Mouse (Mus musculus): ENCODE measurements around the gene Olig1. TPM values are rescaled to one million over a fixed set of nuclear protein-coding genes. Genes with fewer than 3 reads are reported as not detected.
"Not testable (repeated sequence)": the region's sequence is repeated elsewhere in the genome, so short reads cannot be mapped to it uniquely, and the experiment has no call there.

The Olig1 gene
- polyA plus RNA-seq, 2 experiments from 2014 or later: not detected

DNA sequence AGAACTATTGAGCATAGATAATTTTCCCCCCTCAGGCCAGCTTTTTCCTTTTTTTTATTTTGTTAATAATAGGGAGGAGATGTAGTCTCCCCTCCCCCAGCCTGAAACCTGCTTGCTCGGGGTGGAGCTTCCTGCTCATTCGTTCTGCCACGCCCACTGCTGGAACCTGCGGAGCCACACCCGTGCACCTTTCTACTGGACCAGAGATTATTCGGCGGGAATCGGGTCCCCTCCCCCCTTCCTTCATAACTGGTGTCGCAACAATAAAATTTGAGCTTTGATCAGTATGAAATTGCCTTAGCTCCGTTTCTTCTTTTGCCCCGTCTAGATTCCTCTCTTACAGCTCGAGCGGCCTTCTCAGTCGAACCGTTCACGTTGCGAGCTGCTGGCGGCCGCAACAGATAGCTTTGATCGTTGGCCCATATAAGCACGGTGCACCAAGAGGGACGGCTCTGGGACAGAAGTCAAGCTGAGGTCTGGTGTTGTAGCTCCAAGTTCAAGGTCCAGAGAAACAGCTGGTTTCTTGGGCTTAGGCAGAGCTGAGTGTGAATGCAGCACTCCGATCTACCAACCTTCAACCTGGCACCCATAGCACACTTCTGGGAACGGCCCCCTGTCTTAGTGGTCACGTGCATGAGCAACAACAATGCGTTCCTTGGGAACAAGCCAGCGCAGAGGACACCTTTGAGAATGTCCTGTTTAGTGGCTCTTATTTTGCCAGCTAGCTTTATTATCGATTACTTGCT lies 14.0 kb upstream of the Olig1 start:
- ATAC-seq: not testable (repeated sequence)

DNA sequence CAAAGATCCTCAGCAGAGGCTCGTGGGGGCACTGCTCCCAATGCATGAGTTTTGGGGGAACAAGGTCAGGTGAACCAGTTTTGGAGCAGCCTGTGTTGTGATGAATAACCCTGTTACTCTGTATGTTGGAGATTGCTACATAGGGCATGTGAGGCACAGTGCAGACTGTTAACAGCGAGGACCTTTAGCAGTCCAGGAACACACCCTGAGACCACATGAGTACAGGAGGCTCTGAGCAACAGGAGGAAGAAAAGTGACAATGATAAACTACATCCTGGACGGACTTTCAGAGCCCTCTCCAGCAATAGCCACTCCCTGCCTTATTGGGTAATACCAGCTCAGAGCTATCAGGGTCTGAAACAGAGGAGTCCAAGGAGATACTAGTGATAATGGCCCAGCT lies 10.6 kb upstream of the Olig1 start:
- ATAC-seq: no peak

DNA sequence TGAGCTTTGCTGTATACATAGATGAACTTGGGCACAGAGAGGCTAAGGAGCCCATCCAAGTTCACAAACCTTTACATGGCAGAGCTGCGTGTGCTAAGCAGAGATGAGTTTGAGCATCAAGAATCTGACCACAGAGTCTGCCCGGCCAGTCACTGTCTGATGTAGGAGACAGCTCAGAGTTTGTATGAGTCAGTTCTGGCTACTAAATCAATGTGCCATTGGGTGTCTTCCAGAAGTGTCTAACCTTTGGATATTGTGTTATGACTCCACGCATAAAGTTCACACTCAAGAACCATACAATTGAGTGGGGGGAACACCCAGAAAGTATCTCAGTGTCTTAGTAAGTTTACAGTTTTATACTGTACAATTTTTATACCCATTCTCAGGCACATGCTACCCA lies 8.7 kb upstream of the Olig1 start:
- no peak for ATAC-seq

DNA sequence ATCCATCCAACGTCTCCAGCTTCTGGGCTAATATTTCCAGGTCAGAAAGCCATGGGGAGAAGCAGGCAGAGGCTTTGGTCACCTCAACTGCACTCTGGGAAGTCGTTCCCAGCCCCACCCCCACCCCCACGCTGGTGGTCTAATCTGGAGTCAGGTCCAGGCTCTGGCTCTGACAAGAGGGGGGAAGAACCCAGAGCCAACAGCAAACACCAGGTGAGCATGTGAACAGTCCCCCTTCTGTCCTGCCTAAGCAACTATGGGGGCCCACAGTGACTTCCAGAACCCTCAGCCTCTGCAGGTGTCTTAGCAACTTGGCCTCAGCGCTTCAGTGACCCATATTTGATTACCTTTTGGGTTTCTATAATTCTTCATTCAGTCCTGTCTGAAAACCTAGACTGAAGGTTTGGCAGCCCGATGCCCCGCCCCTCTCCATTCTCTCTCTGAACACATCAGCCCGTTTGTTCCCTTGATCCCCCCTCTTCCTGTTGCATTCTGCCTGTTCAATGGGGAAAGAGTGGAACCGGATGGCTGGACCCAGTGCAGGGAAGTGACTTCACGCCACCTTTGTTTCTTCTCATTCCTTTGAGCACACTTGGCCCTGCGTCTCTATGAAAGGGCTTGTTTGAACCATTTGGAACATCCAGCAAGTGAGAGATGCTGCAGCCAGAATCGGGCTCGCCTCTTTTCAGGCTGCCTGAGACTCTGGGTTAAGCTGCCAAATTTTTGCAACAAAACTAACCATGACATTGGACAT lies 6.9 kb upstream of the Olig1 start:
- ATAC-seq: no peak

DNA sequence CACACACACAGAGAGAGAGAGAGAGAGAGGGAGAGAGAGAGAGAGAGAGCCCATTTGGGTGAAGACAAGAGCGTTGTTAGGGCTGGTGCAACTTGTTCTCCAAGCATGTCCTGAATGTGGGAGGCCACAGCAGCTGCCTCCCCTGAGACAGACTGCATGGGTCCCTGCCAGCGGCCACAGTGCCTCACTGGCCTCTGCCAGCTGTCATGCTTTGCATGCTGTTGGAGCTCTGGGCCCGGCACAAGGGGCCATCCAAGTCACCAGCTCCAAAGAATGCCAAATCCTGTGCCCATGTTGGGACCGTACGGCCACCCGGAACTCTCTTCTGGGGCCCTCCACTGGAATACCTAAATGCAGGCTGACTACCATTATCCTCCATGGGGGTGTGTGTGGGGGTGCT lies 3.6 kb upstream of the Olig1 start:
- ATAC-seq: no peak

DNA sequence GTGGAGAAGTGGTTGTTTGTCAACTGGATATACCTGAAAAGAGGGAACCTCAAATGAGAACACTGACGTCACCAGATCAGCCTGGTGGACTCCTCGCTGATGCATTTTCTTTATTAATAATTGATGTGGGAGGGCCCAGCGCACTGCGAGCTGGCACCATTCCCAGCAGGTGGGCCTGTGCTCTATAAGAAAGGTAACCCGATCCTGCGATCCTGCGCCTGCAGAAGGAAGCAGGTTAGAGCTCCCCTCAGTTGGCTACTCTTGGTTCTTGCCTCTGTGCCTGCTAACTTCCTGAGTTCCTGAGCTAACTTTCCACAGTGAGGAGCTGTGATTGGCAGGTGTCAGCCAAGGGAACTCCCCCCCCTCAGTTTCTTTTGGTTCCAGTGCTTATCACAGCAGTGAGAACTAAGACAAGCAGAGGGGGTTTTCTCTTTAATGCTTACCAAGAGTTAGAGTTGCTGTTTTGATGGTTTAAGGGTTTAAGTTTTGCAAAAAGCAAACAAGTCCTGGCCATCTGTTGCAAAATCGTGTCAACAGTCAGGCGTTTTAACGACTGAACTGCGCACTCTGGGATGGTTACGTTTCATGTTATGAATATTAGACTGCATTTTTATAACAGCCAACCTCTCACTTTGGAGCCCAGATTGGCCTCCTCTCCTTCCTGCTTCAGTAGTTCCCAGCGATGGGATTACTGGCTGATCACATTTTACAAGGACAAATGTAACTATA lies 684 bp upstream of the Olig1 start:
- ATAC-seq: no peak

DNA sequence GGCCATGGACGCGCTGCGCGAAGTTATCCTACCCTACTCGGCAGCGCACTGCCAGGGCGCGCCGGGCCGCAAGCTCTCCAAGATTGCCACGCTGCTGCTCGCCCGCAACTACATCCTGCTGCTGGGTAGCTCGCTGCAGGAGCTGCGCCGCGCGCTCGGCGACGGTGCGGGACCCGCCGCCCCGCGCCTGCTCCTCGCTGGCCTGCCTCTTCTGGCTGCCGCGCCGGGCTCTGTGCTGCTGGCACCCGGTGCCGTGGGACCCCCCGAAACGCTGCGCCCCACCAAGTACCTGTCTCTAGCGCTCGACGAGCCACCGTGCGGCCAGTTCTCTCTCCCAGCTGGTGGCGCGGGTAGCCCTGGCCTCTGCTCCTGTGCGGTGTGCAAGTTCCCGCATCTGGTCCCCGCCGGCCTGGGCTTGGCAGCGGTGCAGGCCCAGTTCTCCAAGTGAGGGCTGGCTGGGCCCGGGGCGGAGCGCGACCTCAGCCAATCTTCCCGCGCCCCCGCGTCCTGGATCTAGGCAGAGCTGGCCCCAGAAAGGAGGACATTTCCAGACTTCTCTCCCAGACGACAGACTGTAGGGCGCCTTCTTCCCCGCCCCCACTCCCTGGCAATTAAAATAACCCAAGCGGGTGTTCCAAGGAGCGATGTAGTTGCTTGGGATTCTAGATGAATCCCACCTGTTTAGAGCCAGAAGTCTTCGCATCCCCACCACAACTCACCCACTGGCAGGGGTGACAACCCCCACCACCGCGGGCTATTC lies 820 bp downstream of the Olig1 start:
- no peak for ATAC-seq

DNA sequence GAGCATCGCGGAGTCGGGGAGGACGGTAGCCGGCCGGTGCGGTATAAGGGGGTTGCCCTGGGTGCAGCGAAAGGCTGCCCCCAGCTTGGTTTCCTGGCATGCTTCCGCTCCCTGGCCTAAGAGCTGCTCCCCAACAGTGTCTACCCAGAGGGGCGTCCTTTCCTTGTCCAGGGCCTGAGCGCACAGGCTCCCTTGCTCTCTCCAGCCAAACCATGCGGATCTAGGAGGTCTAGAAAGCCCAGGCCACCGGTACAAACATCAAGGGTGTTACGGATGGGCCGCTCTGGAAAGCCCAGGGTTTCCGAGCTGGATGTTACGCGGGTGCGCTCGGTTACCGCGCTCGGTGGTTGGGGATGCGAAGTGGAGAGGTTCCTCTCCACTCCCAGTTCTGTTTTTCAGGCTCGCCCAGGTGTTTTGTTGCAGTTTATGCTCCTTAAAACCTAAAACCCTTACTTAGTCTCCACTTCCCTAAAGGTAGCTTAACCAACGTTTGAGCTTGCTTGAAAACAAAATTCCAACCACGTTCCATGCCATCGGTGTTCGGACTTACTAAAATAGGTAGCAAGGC lies 1.5 kb downstream of the Olig1 start:
- ATAC-seq: no peak

DNA sequence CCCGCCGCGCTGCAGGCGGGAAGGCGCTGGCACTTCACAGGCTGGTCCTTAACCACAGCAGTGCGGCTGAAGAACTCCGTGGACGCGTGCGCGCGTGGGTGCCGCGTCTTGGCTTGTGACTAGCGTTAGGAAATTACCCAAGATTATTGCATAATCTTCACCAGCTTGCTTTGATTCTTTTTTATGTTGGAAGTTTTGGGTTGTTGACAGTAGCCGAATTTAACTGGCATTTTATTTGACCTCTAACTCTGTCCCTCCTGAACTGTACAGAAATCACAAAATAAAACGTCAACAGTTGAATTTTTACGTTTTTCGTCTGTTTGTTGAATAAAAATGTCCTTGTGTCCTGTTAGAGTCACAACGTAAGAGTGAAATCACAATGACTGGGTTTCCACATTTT lies 2.1 kb downstream of the Olig1 start:
- no peak for ATAC-seq

DNA sequence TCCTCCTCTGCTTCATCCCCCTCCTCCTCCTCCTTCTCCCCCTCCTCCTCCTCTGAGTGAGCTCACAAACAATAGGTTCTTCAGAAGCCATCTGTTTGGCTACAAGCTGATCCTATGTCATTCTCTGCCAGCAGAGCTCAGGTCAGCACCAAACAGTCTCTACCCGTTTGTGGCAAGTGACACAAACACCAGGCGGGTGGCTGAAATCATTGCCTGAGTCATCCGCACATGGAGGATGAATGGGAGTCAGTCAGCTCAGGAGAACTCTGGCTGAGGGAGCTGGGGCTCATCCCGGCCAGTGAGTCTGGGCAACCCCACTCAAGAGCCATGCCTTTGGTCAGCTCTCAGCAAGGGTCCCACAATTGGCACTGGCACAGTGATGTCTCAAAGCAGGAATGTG lies 10.9 kb downstream of the Olig1 start:
- no peak for ATAC-seq

DNA sequence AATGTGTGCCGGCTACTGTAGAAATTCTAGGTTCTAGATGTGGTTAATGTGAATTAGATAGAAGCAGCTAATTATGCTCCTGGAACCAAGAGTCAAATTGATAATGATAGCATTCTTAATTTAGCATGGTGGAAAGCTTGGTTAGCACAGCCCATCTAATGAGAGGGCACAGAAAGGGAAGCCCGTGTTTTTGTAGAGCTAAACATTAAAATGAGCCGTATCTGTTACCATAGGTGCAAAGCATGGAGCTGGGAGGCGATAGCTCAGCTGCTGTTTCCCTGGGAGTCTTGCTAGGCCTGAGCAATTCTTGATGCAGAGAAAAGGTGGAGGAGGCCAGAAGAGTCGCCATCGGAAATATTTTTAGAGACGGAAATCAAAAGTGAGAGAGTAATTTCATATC lies 22.5 kb downstream of the Olig1 start:
- no peak for ATAC-seq

DNA sequence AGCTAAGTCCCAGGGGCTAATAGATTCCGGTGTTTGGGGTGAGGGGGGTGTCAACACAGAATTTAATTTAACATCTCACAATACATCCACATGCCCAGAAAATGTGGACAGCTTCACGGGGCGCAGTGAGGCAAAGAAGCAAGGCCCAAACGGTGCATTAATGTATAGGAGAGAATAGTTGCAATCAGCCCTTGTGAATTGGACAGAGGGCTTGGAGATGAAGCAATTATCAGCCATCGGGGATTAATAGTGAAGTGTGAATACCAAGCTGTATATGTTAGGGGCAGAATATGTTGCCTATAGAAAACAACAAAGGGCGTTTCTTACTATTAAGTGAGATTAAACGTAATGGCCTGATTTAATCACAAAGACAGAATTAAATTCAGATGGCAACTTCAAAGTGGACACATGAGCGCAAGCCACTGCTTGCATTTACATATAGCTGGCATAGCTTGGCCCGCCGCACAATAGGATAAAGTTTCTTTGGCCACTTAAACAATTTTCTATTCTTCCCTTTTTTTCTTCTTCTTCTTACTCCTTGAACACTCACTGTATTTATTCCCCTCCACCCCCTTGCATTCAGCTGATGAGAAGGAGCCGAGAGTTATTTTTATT lies 23.3 kb downstream of the Olig1 start:
- no peak for ATAC-seq

DNA sequence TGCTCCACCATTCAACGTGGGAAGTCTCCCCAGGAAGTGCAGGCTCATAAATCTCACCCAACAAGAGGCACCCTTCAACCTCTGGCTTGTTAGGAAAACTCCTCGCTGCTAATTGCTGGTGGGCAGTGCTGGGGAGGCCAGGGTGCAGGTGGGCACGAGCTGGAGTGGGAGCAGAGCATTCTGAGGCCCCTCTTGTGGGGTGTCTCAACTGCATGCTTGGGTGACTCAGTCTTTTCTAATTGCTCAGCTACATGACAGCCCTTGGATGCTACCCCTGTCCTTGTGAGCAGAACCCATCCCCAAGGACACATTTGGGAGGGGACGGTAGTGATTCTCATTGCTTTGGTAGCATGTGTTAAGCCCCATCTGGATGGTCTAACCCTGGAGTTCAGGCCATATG lies 28.2 kb downstream of the Olig1 start:
- ATAC-seq: no peak

DNA sequence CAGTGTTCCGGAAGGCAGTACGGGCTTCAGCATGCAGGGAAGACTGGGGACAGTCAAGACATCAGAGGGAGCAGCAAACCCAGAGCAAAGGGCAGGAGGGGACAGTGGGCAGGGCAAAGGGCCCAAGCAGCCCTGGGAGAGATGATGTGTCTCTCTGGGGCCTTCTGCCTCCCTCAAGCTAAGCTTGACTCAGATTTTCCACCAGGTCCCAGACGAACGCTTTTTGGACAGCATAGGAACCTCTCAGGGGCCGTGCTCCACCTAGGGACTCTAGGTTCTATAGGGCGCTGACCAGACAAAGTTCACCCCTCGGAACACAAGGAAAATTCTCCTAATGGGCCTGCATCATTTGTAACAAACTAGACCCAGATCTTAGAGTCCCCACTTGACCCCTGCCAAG lies 29.8 kb downstream of the Olig1 start:
- ATAC-seq: no peak

DNA sequence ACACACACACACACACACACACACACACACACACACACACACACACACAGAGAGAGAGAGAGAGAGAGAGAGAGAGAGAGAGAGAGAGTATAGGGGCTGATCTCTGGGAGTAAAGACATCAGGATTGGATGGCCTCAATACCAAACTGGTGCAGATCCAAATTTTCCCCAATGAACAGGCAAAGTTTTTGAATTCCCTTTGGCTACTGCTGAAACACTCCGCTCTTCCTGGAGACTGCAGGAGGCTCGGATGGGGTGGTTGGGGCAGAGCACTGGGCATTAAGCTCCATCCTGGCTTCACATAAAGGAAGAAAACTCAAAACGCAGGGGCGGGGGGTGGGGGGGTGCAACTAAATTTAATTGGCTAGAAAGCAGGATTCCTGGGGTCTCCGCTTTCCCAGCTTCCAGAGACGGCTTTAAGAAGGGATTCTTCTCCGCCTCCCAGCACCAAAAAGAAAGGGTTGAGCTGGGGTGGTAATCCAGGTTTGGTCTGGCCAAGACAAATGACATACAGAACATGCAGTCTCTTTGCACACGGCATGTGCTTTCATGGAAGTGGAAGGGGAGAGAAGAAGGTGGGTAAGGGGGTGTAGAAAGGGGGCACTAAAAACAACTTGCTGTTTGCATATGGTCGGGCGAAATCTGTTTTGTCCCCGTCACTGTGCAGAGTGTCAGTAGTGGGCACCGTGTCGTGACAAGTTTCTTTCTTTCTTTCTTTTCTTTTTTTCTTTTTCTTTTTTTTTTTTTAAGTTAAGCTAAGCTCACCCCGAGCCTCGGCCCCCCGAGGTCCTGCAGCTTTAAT lies 31.3 kb downstream of the Olig1 start:
- ATAC-seq: no peak

DNA sequence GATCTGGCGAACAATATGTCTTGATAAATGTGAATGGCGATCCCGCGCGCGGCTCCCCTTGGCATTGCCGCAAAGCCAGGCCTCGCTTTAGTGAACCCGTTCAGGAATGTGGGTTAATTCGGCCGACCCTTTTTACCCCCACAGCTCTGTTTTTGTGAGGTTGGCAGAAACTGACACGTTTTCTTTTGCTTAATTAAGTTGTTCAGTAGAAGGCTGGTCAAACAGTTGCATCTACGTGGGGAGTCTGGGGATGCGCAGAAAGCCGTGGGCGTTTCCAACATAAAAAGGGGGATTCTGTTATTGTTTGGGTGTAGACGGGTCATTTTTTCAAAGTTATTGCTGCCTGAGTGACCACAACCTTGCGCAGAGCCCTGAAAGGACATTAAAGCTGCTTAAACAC lies 31.9 kb downstream of the Olig1 start:
- no peak for ATAC-seq

DNA sequence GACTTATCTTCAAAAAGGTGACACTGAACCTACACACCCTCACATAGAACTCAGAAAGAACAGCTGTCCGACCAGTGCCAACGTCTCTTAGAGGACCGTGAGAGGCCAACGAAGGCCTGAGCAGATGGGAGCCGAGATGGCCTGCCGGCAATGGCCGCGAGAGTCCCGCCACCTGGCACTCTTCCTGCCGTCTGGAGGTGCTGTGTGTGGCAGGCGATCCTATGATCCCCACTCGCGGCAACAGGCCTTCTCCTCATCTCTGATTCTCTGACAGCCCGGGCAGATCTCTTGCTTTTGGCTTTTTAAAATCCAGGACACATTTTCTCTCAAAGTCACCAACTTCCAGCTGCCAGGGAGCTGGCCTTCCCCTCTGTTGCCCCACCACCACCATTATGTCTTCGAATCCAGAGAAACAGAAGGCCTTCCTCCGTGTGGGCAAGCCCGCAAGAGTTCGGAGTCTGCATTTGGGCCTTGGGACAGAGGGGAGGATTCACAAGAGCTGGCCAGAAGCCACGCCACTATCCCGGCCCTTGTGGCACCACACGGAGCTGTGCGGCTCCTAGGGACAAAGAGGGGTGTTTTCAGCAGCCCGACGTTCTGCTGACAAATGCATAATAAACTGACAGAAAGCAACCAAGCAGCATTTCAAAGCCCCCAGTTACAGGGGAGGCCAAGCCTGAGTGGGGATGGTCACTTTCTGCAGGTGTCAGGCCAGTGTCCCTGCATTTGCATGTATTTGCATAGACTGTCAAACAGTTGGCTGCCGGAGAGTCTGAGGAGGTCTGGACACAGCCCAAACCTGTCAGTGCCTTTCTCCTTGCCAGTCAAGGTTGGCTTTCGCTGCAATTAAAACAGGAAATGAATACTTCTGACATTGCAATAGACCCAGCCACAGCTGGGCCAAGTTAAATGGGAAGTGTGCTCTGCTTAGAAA lies 34.5 kb downstream of the Olig1 start:
- no peak for ATAC-seq

DNA sequence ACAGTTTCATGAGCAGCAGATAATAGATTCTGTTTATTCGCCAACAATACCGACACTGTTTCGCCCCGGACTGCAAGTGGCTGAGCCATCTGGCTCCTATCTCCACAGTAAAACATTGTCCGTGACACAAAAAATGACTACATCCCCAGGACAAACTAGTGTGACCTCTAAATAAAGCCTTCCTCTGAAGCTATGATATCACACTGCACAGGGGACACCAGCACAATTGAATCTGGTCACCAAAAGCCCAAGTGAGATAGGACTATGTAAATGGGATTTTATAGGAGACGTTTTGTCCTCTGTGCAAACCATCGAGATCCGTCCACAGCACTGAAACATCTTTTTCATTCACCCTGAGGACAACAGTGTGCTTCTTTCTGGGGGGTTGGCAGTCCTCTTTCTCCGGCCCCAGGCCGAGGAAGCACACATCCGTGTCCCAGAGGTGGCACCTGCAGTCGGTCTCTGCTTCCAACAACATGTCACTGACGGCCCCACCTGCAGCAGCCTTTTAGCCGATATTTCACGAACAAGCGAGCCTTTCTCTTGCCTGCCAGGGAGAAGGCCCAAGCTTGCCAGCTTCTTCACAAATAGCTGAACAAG lies 36.0 kb downstream of the Olig1 start:
- ATAC-seq: no peak

DNA sequence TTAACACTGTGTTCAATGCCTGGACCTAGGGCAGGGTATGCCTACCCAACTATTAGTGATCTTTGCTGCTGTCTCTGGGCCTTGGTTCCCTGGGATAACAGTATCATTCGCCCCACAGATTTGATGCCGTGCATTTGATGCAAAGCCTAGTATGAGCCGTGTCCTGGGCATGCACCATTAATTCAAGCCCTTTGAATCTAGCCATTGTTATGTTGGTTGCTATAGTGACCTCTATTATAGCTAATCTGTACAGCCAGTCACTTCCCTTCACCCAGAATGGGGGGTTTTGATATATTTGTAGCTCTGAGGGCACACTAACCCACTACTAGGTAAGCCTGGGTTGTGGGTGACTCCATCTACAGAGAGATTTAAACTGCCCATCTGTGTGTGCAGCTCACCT lies 40.3 kb downstream of the Olig1 start:
- ATAC-seq: no peak

DNA sequence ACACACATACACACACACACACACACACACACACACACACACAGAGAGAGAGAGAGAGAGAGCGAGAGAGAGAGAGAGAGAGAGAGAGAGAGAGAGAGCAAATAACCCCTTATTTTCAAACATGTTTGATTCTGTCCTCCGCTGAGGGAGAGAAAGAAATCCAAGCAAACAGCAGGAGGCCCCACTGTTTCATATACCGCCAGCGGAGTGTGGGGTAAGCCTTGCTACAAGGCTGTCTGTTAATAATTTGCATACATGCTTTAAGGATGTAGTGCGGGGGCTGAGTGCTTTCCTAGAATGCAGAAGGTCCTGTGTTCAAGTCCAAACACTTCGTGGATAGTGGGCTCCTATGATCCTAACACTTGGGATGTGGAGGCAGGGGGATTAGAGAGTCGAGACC lies 43.3 kb downstream of the Olig1 start:
- ATAC-seq: no peak
